In genomic region chr11:88402290-88402689, GRCm38 (mm10) we compare ENCODE assay signal across 12 mouse cellular contexts.
DNase-seq lines count a peak whose midpoint lies in the region; ATAC-seq lines count a peak whose summit lies in the region.
"Had no signal": no experiment of that assay in that cellular context is flagged by ENCODE, and none has a peak within 500 bp of the region (broad histone marks: within the 10 kb centered on the region; RNA-seq: fewer than 3 reads in every experiment).

No protein-coding gene starts in this region.

- H3K9me3 ChIP-seq in embryonic facial prominence, embryonic 12.5 days: no peaks in the 10 kb centered on the region
- no peaks in the 10 kb centered on the region for H3K9me3 ChIP-seq in midbrain, embryonic 10.5 days (replicated peaks)
- H3K9me3 ChIP-seq in liver, embryonic 12.5 days (replicated peaks): no peaks in the 10 kb centered on the region
- H3K9me3 ChIP-seq: limb, embryonic 12.5 days had no signal

- no peaks in the 10 kb centered on the region for H3K36me3 ChIP-seq in embryonic facial prominence, embryonic 12.5 days
- H3K36me3 ChIP-seq in midbrain, embryonic 10.5 days: peaks cover 63% of the 10 kb centered on the region
- H3K36me3 ChIP-seq in liver, embryonic 12.5 days: 0 out of 2 replicates have a peak, but pooled peaks cover 2% of the 10 kb centered on the region

- H3K4me3 ChIP-seq in embryonic facial prominence, embryonic 12.5 days: no peak overlapping the region
- H3K4me3 ChIP-seq in midbrain, embryonic 10.5 days: no peak overlapping the region
- H3K4me3 ChIP-seq in liver, embryonic 12.5 days: no peak overlapping the region
- H3K4me3 ChIP-seq: limb, embryonic 12.5 days had no signal

- H3K9ac ChIP-seq in embryonic facial prominence, embryonic 12.5 days: no peak overlapping the region
- no peak overlapping the region for H3K9ac ChIP-seq in liver, embryonic 12.5 days
- H3K9ac ChIP-seq: limb, embryonic 12.5 days had no signal

- ATAC-seq in embryonic facial prominence, embryonic 12.5 days (ENCODE audit: insufficient number of reproducible peaks, insufficient read depth, low FRiP score, low TSS enrichment): no peak
- no peak for ATAC-seq in monocyte, adult 5-6 weeks (replicated peaks; ENCODE audit: insufficient number of reproducible peaks, low FRiP score, low TSS enrichment, poor library complexity, severe bottlenecking)
- ATAC-seq in liver, embryonic 12.5 days: no peak
- ATAC-seq: Patski had no signal

- H3K27me3 ChIP-seq in embryonic facial prominence, embryonic 12.5 days: no peaks in the 10 kb centered on the region
- H3K27me3 ChIP-seq in midbrain, embryonic 10.5 days (ENCODE audit: low read depth, poor library complexity, severe bottlenecking): peaks cover 23% of the 10 kb centered on the region
- no peaks in the 10 kb centered on the region for H3K27me3 ChIP-seq in liver, embryonic 12.5 days (replicated peaks)
- H3K27me3 ChIP-seq: limb, embryonic 12.5 days; Patski had no signal

- no peak overlapping the region for H3K4me2 ChIP-seq in embryonic facial prominence, embryonic 12.5 days (replicated peaks)
- no peak overlapping the region for H3K4me2 ChIP-seq in liver, embryonic 12.5 days
- H3K4me2 ChIP-seq: limb, embryonic 12.5 days had no signal

- H3K4me1 ChIP-seq in embryonic facial prominence, embryonic 12.5 days: peaks cover 39% of the 10 kb centered on the region
- H3K4me1 ChIP-seq in midbrain, embryonic 10.5 days: peaks cover 85% of the 10 kb centered on the region
- peaks cover 20% of the 10 kb centered on the region for H3K4me1 ChIP-seq in liver, embryonic 12.5 days

- H3K27ac ChIP-seq in embryonic facial prominence, embryonic 12.5 days: peak overlapping the region; percentile 51
- peak overlapping the region; percentile 81 for H3K27ac ChIP-seq in midbrain, embryonic 10.5 days (replicated peaks)
- no peak overlapping the region for H3K27ac ChIP-seq in liver, embryonic 12.5 days
- H3K27ac ChIP-seq: limb, embryonic 12.5 days had no signal

- WGBS in embryonic facial prominence, embryonic 12.5 days: 45% methylated on average over 7 of the region's 7 CpGs
- 65% methylated on average over 7 of the region's 7 CpGs for WGBS in midbrain, embryonic 10.5 days
- 69% methylated on average over 7 of the region's 7 CpGs for WGBS in liver, embryonic 12.5 days (ENCODE audit: insufficient replicate concordance)

- DNase-seq in ovary, postnatal 36 days (ENCODE audit: low spot score): peak; percentile 65
- no peak for DNase-seq in ovary, postnatal 14 days (ENCODE audit: low spot score)
- no peak for DNase-seq in midbrain, embryonic 10.5 days (ENCODE audit: low spot score)
- DNase-seq in spleen, postnatal 36 days (ENCODE audit: low spot score in 2 of 2): no peak
- DNase-seq: cerebellum, adult 18-20 months; lung, postnatal 4 days; right cerebral cortex, adult 18-20 months had no signal
